Mouse (Mus musculus) liver, embryonic 16.5 days (tissue): Measurements from ENCODE around the gene Tcaim. TPM values are rescaled to one million over a fixed set of nuclear protein-coding genes. Genes with fewer than 3 reads are reported as not detected.

ENCODE experiments used
- polyA plus RNA-seq: library from polyadenylated mRNA; unstranded; fragments of >200 nt; fragmentation: Nextera tagmentation; extraction: Ambion mirVana; gene quantifications from 2 replicates; pipeline ENCODE4 v1.2.1, GENCODE M21; 2015

Gene Tcaim
- polyA plus RNA-seq, 1 experiment from 2014 or later = 2.1 TPM

Other genes starting within 250 kb of the Tcaim start
- not detected in 2 replicates for gene Topaz1, start 58.2 kb upstream of the Tcaim start, polyA plus RNA-seq
- 0.16 TPM in 1 of 2 replicates, not detected in the other for gene Gm35549, start 38.5 kb downstream of the Tcaim start, polyA plus RNA-seq
- gene Zfp445, start 60.5 kb downstream of the Tcaim start, polyA plus RNA-seq = 19.4 and 20.3 TPM in 2 replicates
- 0.69 and 1.0 TPM in 2 replicates for gene Zkscan7, start 80.1 kb downstream of the Tcaim start, polyA plus RNA-seq
- 1.6 and 1.8 TPM in 2 replicates for gene Zfp105, start 117.5 kb downstream of the Tcaim start, polyA plus RNA-seq
- gene 1110059G10Rik, start 145.5 kb downstream of the Tcaim start, polyA plus RNA-seq = 12.0 and 14.0 TPM in 2 replicates
- 26.9 and 30.4 TPM in 2 replicates for gene Kif15, start 145.5 kb downstream of the Tcaim start, polyA plus RNA-seq
- gene Tmem42, start 215.8 kb downstream of the Tcaim start, polyA plus RNA-seq = 6.5 and 6.6 TPM in 2 replicates
- 0.12 and 0.13 TPM in 2 replicates for gene Tgm4, start 229.2 kb downstream of the Tcaim start, polyA plus RNA-seq